Mouse (Mus musculus) CD8-positive naive resting alpha-beta T cell, adult 2 months (primary cell): ENCODE results near the gene Il27ra.
"Not testable (repeated sequence)": the region's sequence is repeated elsewhere in the genome, so short reads cannot be mapped to it uniquely, and the experiment has no call there.

Source experiments
- DNase-seq, 2 experiments: peaks; one replicate each; pipeline ENCODE4 v3.0.0; 2022; ENCODE audit warnings: low read depth in 2 of 2, low spot score in 2 of 2

Il27ra gene

DNA sequence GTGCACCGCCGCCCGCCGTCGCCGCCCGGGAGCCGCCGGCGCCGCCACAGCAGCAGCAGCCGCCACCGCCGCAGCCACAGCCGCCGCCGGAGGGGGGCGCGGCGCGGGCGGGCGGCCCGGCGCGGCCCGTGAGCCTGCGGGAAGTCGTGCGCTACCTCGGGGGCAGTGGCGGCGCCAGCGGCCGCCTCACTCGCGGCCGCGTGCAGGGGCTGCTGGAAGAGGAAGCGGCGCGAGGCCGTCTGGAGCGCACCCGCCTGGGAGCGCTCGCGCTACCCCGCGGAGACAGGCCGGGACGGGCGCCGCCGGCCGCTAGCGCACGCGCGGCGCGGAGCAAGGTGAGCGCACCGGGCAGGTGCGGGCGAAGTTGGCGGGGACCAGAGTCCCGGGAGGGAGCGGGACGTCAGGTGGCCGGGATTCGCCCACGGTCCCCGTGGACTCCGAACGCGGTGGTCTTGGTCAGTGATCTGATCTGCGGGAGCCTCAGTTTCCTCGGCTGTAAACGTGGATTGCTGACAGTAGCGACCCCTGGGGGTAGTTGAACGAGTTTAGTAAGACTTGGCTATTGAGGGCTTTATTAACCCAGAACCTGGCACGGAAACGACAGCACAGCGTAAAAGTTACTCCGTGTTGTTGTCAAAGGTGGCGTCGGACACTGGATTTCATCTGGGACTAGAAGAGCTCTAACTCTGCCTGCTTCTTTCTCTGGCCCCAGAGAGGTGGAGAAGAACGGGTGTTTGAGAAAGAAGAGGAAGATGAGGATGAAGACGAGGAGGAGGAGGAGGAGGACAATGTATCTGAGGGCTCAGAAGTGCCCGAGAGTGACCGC, 43.9 kb downstream of the Il27ra start:
- peak; percentile 44 to 70 for DNase-seq

DNA sequence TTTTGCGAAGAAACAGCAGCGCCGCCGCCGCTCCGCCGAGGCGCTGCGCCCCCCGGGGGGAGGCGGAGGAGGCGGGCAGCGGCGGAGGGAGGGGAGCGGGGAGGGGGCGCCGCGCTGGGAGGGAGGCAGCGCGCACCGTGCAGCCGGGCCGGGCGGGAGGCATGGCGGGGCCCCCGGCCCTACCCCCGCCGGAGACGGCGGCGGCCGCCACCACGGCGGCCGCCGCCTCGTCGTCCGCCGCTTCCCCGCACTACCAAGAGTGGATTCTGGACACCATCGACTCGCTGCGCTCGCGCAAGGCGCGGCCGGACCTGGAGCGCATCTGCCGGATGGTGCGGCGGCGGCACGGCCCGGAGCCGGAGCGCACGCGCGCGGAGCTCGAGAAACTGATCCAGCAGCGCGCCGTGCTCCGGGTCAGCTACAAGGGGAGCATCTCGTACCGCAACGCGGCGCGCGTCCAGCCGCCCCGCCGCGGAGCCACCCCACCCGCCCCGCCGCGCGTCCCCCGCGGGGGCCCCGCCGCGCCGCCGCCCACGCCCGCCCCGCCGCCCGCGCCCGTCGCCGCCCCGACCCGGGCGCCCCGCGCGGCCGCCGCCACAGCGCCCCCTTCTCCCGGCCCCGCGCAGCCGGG, 44.8 kb downstream of the Il27ra start, which contains the start of gene Samd1:
Gene Samd1, plus strand, starts transcription at position 162 of the 631 bp plus-strand sequence.
- DNase-seq = peak in 1 of 2 experiments; percentile 30

DNA sequence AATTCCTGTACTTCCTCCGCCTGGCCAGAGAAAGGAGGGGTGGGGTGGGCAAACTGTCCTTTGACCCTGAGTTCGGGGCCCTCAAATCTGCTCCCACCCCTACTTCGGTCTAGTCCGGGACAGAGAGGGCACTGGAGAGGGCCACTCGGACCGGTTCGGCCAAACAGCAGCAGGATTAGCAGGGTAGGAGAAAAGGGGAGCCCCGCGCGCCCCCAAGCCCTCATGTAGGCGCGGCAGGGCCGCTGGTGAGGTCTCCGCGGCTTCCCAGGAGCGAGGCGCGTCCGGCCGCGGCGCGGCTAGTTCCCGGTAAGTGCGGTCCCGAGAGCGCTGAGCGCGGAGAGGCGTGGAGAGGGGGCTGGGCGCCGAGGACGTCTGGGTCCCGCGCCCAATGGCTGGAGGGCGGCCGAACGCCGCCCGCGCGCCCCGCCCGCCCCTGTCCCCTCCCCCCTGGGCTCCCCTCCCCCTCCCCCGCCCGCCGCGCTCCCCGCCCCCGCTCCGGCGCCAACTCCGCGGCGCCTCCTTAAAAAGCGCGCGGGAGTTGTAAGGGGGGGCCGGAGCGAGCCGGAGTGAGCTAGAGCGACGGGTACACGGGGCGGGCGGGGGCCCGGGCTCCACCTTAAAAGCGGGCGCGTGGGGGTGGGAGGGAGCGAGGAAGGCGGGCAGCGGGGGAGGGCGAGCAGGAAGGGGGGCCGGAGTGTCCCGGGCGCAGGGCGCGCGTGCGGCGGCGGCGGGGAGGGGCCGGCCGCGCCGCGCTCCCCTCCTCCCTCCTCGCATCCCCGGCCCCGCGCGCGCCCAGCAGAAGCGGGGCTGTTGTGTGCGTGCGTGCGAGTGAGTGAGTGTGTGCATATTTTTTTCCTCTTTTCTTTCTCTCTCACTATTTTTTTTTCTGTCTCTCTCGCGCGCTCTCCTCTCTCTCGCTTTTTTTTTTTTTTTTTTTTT, 45.6 kb downstream of the Il27ra start:
- DNase-seq = peak; percentile 38 to 44

DNA sequence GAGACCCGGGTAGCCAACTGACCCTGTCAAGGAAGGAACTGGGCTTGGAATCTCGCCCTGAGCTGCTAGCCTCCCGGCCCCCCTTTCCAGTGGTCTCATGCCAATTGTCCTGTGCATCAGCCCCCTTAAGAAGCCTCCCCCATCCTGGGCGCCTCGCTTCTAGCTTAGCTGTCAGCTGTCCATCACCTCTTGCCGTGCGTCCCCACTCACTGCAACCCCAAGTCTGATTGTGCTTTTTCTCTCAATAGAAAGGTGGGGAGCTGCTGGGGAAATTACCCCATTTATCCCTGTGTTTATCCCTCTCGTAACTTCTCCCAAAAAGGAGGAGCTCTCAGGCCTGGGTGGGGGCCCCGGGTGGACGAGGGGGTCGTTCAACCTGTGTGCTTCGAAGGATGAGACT, 46.4 kb downstream of the Il27ra start:
- DNase-seq = no peak

DNA sequence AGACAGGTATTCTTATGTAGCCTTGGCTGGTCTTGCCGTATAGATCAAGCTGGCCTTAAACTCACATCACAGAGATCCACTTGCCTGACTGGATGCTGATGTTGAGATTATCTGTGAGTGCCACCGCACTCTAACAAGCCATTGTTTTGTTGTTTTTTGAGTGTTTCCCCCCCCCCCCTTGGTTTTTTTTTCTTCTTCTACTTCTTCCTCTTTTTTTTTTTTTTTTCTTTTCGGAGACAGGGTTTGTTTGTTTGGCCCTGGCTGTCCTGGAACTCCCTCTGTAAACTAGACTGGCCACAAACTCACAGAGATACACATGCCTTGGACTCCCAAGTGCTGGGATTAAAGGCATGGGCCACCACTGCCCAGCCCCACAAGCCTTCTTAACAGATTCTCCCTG, 48.4 kb downstream of the Il27ra start:
- DNase-seq = no peak

DNA sequence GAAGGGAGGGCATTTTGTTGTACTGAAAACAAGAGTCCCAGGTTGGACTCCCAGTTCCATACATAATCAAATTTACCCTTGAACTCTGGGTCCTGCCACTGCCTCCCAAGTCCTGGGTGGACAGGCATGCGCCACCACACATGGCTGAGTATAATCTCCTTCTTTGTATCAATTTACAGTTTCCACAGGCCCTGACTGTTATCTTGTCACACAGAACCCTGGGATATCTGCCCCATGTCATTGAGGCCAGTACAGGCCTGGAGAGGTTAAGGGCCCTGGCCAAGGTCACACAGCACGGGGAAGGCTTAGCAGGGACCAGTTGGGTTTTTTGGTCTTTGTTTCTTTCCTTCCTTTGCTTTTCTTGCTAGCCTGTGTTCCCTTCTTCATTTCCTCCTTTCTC, 49.9 kb downstream of the Il27ra start:
- DNase-seq = no peak

DNA sequence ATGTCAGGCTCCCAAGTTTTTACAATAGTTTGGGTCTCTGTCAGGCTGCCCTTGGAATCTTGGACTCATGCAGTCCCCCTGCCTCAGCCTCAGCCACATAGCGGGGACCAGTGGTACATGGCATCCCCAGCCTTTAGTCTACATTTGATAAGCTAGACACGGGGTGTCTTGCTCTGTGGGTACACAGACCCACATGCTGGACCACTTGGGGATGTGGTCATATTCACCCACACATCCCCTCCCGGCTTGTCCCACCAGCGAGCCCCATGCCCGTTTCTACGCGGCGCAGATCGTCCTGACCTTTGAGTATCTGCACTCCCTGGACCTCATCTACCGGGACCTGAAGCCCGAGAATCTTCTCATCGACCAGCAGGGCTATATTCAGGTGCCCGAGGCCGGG, 52.2 kb downstream of the Il27ra start:
- no peak for DNase-seq

DNA sequence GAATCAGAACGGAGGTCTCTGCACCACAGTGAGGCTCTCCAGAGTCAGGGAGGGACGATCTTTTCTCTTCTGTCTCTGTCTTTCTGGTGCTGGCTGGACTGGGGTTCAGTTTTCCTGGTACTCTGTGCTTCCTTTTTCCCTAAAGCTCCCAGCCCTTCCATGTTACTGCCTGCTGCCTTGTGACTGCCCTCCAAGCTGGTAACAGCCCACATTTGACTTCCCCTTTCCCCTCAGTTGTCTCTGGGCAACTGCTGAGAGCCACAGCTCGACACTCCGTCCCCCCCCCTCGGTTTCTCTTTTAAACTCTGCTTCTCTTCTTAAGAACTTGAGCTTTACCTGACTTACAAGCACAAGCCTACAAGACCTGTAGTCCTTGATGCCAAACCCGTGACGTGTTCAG, 53.1 kb downstream of the Il27ra start:
- DNase-seq = no peak

DNA sequence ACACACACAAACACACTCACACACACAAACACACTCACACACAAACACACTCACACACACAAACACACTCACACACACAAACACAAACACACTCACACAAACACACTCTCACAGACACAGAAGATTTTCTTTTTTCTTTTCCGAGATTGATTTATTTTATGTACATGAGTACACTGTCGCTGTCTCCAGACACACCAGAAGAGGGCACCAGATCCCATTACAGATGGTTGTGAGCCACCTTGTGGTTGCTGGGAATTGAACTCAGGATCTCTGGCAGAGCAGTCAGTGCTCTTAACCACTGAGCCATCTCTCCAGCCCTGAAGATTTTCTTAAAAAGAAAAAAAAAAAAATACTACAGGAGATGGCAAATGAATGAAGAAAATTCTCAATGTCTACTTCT, 59.2 kb downstream of the Il27ra start:
- not testable (repeated sequence) for DNase-seq

DNA sequence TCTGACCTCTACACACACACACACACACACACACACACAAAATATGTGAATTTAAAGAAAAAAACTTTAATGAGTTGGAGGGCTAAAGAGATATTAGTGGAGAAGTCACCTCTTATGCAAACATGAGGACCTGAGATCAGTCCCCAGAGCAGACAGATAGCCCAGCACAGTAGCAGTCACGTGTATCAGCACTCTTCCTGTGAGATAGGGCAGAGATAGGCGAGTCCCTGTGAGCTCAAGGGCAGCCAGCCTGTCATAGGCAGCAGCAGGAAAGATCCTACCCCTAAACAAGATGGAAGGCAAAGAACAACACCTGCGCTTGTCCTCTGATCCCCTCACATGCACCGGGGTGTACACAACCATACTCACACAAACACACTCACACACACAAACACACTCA, 59.9 kb downstream of the Il27ra start:
- DNase-seq = no peak

DNA sequence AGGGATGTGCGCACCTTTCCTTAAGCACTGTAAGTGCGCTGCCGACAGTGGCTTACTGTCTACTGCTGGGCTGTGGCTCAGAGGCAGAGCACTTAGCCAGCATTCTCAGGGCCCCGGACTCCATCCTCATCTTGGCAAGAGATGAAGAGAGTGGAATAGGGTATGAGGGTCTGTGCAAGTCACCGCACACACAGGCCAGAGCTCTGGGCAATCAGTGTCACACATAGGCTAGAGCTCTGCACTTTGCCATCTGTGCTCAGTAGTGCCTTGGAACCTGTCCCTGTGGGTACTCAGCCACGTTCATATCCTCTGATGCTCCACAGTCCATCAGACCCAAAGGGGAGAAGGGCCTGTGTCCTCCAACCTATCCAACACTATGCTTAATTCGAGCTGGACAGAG, 60.9 kb downstream of the Il27ra start:
- DNase-seq = no peak

DNA sequence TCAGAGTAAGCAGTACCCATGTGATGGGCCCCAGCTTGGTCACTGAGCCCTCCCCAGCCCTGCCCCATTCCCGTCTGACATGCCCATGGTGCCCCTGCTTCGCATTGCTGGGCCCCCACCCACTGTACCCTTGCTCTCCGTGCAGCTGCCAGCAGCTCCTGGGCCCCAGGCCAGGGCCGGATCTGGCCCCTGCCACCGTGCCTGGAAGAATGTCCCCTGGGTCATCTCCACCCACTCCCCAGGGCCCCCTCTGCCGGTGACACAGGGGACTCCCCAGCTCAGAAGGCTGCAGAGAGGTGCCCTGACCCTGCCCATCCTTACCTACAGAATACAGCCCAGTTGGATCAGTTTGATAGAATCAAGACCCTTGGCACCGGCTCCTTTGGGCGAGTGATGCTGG, 61.5 kb downstream of the Il27ra start:
- no peak for DNase-seq
